ENCODE assay signal across 10 mouse cellular contexts in the genomic region with DNA sequence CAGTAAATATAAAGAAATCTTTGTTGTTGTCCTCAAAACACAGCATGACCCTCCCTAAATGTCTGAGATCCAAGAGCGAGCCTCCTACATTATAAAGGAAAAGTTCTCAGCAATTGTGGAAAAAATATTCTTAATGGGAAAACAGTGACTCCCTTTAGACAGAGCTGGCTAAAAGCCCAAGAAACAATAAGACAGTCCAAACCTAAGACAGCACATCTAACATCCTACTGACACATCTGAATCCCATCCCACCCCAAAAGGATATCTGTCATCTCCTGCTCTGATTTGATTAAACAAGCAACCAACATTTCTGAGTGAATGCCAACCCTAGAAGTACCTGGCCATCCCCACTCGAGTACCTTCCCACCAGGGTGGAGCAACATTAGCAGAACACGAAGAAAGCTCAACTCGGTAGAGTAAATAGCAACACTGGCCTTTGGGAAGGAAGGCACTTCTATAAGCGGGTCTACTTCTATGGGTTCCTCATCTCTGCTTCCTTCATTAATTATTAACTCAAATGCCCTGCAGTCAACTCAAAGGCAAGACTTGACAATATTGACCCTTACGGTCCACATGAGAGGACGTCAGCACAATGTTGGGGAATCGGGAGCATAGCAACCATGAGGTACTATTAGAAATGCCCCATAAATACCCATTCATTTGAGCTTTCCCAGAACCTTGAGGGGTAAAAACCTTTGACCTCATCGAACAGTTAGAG. TPM values are rescaled to one million over a fixed set of nuclear protein-coding genes. Genes with fewer than 3 reads are reported as not detected.
DNase-seq lines count a peak whose midpoint lies in the region; ATAC-seq and TF ChIP-seq lines count a peak whose summit lies in the region.
"Had no signal": no experiment of that assay in that cellular context is flagged by ENCODE, and none has a peak within 500 bp of the region (broad histone marks: within the 10 kb centered on the region; RNA-seq: fewer than 3 reads in every experiment).

No protein-coding gene starts in this region.

- no peak overlapping the region for H3ac ChIP-seq in myocyte (ENCODE audit: control insufficient read depth, insufficient read length)

- ATAC-seq in kidney, embryonic 16.5 days (ENCODE audit: low FRiP score, low TSS enrichment) = peak; percentile 35
- ATAC-seq in intestine, embryonic 14.5 days (replicated peaks; ENCODE audit: low FRiP score, low TSS enrichment, low read depth) = no peak

- no peaks in the 10 kb centered on the region for H3K27me3 ChIP-seq in kidney, embryonic 16.5 days (ENCODE audit: insufficient read depth, low read length)
- H3K27me3 ChIP-seq in intestine, embryonic 14.5 days (replicated peaks; ENCODE audit: control insufficient read depth, insufficient read depth, low read length) = no peaks in the 10 kb centered on the region
- no peaks in the 10 kb centered on the region for H3K27me3 ChIP-seq in myocyte (ENCODE audit: control insufficient read depth, insufficient read depth, insufficient read length)

- H3K4me1 ChIP-seq in kidney, embryonic 16.5 days (ENCODE audit: insufficient read depth, low read length) = peaks cover 68% of the 10 kb centered on the region
- peaks cover 48% of the 10 kb centered on the region for H3K4me1 ChIP-seq in intestine, embryonic 14.5 days (replicated peaks; ENCODE audit: control insufficient read depth, insufficient read depth, low read length)

- TF ChIP-seq POLR2A in myocyte (IDR thresholded peaks at IDR 0.05; ENCODE audit: insufficient read length, low read depth) = no peak

- H3K4me3 ChIP-seq in kidney, embryonic 16.5 days (ENCODE audit: low read length) = no peak overlapping the region
- no peak overlapping the region for H3K4me3 ChIP-seq in intestine, embryonic 14.5 days (ENCODE audit: low read depth, low read length)
- no peak overlapping the region for H3K4me3 ChIP-seq in myocyte
- H3K4me3 ChIP-seq: forebrain, embryonic 10.5 days had no signal

- H3K4me2 ChIP-seq in kidney, embryonic 16.5 days (replicated peaks; ENCODE audit: low read depth, low read length) = no peak overlapping the region; the same call in 1 of the 2 replicates
- H3K4me2 ChIP-seq in intestine, embryonic 14.5 days (ENCODE audit: low read length) = peak overlapping the region; percentile 30
- peak overlapping the region; percentile 60 for H3K4me2 ChIP-seq in myocyte (ENCODE audit: low read depth)

- WGBS in kidney, embryonic 16.5 days = 58% methylated on average over 9 of the region's 9 CpGs
- WGBS in intestine, embryonic 14.5 days = 68% methylated on average over 9 of the region's 9 CpGs

- peak; percentile 3 for DNase-seq in cerebellum, adult 11-12 months
- no peak for DNase-seq in cerebellum, adult 9-10 months
- DNase-seq in kidney, postnatal 25 days = no peak
- peak; percentile 50 for DNase-seq in intestine, embryonic 14.5 days (ENCODE audit: low spot score)
- no peak for DNase-seq in frontal cortex, postnatal 36 days (ENCODE audit: low spot score in 2 of 2)
- no peak for DNase-seq in cerebellum, postnatal 36 days
- DNase-seq: cerebellum, postnatal 14 days had no signal

- no peak overlapping the region for H3K9ac ChIP-seq in kidney, embryonic 16.5 days (replicated peaks; ENCODE audit: low read length)
- no peak overlapping the region for H3K9ac ChIP-seq in intestine, embryonic 14.5 days (ENCODE audit: low read length)

- no peaks in the 10 kb centered on the region for H3K9me3 ChIP-seq in kidney, embryonic 16.5 days (ENCODE audit: low read length)
- H3K9me3 ChIP-seq in intestine, embryonic 14.5 days (ENCODE audit: control insufficient read depth, low read length) = no peaks in the 10 kb centered on the region
- H3K9me3 ChIP-seq: forebrain, embryonic 10.5 days had no signal

- H3K36me3 ChIP-seq in kidney, embryonic 16.5 days (ENCODE audit: insufficient read depth, low read length) = no peaks in the 10 kb centered on the region
- H3K36me3 ChIP-seq in intestine, embryonic 14.5 days (ENCODE audit: control insufficient read depth, insufficient read depth, low read length) = no peaks in the 10 kb centered on the region
- no peaks in the 10 kb centered on the region for H3K36me3 ChIP-seq in myocyte (ENCODE audit: control insufficient read depth, insufficient read depth)
- H3K36me3 ChIP-seq: forebrain, embryonic 10.5 days had no signal

- peak overlapping the region; percentile 66 for H3K27ac ChIP-seq in kidney, embryonic 16.5 days (ENCODE audit: low read length)
- H3K27ac ChIP-seq in intestine, embryonic 14.5 days (ENCODE audit: low read depth) = peak overlapping the region; percentile 79
- H3K27ac ChIP-seq: forebrain, embryonic 10.5 days had no signal

- no peaks in the 10 kb centered on the region for H3K79me2 ChIP-seq in myocyte (ENCODE audit: control insufficient read depth, insufficient read depth)

TF ChIP-seq in myocyte, 11 proteins besides CTCF, POLR2A, EP300 and RAD21:
- TF ChIP-seq USF1 (IDR thresholded peaks at IDR 0.05; ENCODE audit: low read depth) = no peak
- no peak for TF ChIP-seq REST (IDR thresholded peaks at IDR 0.05; ENCODE audit: insufficient read depth, insufficient read length)
- TF ChIP-seq TCF3 (IDR thresholded peaks at IDR 0.05; ENCODE audit: insufficient read length, low read depth) = no peak
- no peak for TF ChIP-seq MYOD1 (IDR thresholded peaks at IDR 0.05; ENCODE audit: control insufficient read depth in 1 of 3, insufficient read length in 2 of 3, low read depth in 2 of 3)
- no peak for TF ChIP-seq POLR2AphosphoS2 (IDR thresholded peaks at IDR 0.05; ENCODE audit: insufficient read length, low read depth)
- no peak for TF ChIP-seq SRF (IDR thresholded peaks at IDR 0.05; ENCODE audit: control insufficient read depth, insufficient read length, low read depth)
- TF ChIP-seq MAX (IDR thresholded peaks at IDR 0.05; ENCODE audit: low read depth) = no peak
- TF ChIP-seq E2F4 (IDR thresholded peaks at IDR 0.05; ENCODE audit: insufficient read depth) = no peak
- no peak for TF ChIP-seq TCF12 (IDR thresholded peaks at IDR 0.05; ENCODE audit: insufficient read depth, poor library complexity, severe bottlenecking)
- no peak for TF ChIP-seq CEBPB (IDR thresholded peaks at IDR 0.05; ENCODE audit: insufficient read depth, poor library complexity, severe bottlenecking)
- TF ChIP-seq MYOG (IDR thresholded peaks at IDR 0.05; ENCODE audit: control insufficient read depth in 1 of 3, insufficient read depth in 1 of 3, insufficient read length in 2 of 3, low read depth in 2 of 3) = no peak

RNA-seq across cellular contexts. Expression of gene Sgms1, which starts 42.7 kb away (rescaled TPM):
- polyA plus RNA-seq in kidney, embryonic 16.5 days (2015; fragmentation: Nextera tagmentation; extraction: Ambion mirVana) = 59.5 and 65.5 TPM in 2 replicates
- 37.5 and 38.2 TPM in 2 replicates for polyA plus RNA-seq in intestine, embryonic 14.5 days (2014; fragmentation: Nextera tagmentation; extraction: Ambion mirVana)
- 8.5 TPM for polyA plus RNA-seq in myocyte (2012; fragmentation: generic; extraction: Trizol)

Comparison
In these comparisons a context has a peak if more than half of its experiments do, and no peak if none do; other contexts are left out.
1. DNase-seq: peak in cerebellum, adult 11-12 months (single experiment) and intestine, embryonic 14.5 days (single experiment); none in cerebellum, adult 9-10 months (single experiment), kidney, postnatal 25 days (0 of 2), frontal cortex, postnatal 36 days (0 of 2) and cerebellum, postnatal 36 days (0 of 2).